Mouse (Mus musculus) lung, postnatal 14 days (tissue): ENCODE data around the gene Rfc2.

Experiments
- DNase-seq: peaks from one replicate; pipeline ENCODE4 v3.0.0; 2021

Rfc2 gene

GRCm38 (mm10) chr5:134567445-134567844, 13.7 kb upstream of the Rfc2 start:
- no peak for DNase-seq

GRCm38 (mm10) chr5:134568030-134568429, 13.1 kb upstream of the Rfc2 start:
- DNase-seq, result no peak

GRCm38 (mm10) chr5:134568964-134569491, 12.1 kb upstream of the Rfc2 start:
- no peak for DNase-seq

GRCm38 (mm10) chr5:134571730-134572507, 9.2 kb upstream of the Rfc2 start:
- DNase-seq, result peak; percentile 53

- DNase-seq, result no peak
Measured at GRCm38 (mm10) chr5:134572508-134573214, 8.5 kb upstream of the Rfc2 start.

- DNase-seq, result no peak
Measured at GRCm38 (mm10) chr5:134575833-134576232, 5.3 kb upstream of the Rfc2 start.

- DNase-seq, result no peak
Measured at GRCm38 (mm10) chr5:134576517-134577220, 4.5 kb upstream of the Rfc2 start.

- DNase-seq, result no peak
Measured at GRCm38 (mm10) chr5:134577534-134577933, 3.6 kb upstream of the Rfc2 start.

GRCm38 (mm10) chr5:134579135-134579534, 2.0 kb upstream of the Rfc2 start:
- DNase-seq, result no peak

GRCm38 (mm10) chr5:134582221-134582907, 1.2 kb downstream of the Rfc2 start:
- peak; percentile 98 for DNase-seq

- no peak for DNase-seq
Measured at GRCm38 (mm10) chr5:134583006-134583883, 2.1 kb downstream of the Rfc2 start.

GRCm38 (mm10) chr5:134583884-134584213, 2.7 kb downstream of the Rfc2 start:
- DNase-seq, result no peak

- DNase-seq, result no peak
Measured at GRCm38 (mm10) chr5:134584798-134585197, 3.6 kb downstream of the Rfc2 start.

GRCm38 (mm10) chr5:134589900-134590299, 8.7 kb downstream of the Rfc2 start:
- DNase-seq, result no peak

GRCm38 (mm10) chr5:134592026-134592581, 10.9 kb downstream of the Rfc2 start:
- no peak for DNase-seq

GRCm38 (mm10) chr5:134593093-134593492, 11.9 kb downstream of the Rfc2 start:
- DNase-seq, result no peak

- no peak for DNase-seq
Measured at GRCm38 (mm10) chr5:134597711-134598110, 16.5 kb downstream of the Rfc2 start.

- DNase-seq, result no peak
Measured at GRCm38 (mm10) chr5:134604376-134604775, 23.2 kb downstream of the Rfc2 start.

- DNase-seq, result no peak
Measured at GRCm38 (mm10) chr5:134606314-134606713, 25.1 kb downstream of the Rfc2 start.

- no peak for DNase-seq
Measured at GRCm38 (mm10) chr5:134607121-134607520, 26.0 kb downstream of the Rfc2 start.

GRCm38 (mm10) chr5:134609916-134610643, 28.9 kb downstream of the Rfc2 start:
- DNase-seq, result no peak
